Mouse (Mus musculus): ENCODE data around the gene Hps6. TPM values are rescaled to one million over a fixed set of nuclear protein-coding genes. Genes with fewer than 3 reads are reported as not detected.
A peak's percentile ranks its signal among the peaks of the same experiment; 100 is the strongest.

The Hps6 gene
- total and polyA plus RNA-seq, 2 experiments from 2014 or later = 6.3 to 9.7 TPM

GRCm38 (mm10) chr19:46035971-46036370 is 32.7 kb downstream of the Hps6 start:
- Histone ChIP-seq H3K27ac (ENCODE audit: low read depth) (no peak overlapping the region), H3K4me2 (ENCODE audit: low read depth, low read length) (no peak overlapping the region), H3K9me3 (replicated peaks; ENCODE audit: control insufficient read depth, low read length) (no peaks in the 10 kb centered on the region), H3K36me3 (replicated peaks; ENCODE audit: control insufficient read depth, insufficient read depth, low read length) (peaks cover 51% of the 10 kb centered on the region), H3K4me3 (ENCODE audit: low read depth, low read length) (no peak overlapping the region), H3K27me3 (ENCODE audit: control insufficient read depth, insufficient read depth, low read length) (no peaks in the 10 kb centered on the region), H3K9ac (replicated peaks; ENCODE audit: low read depth, low read length) (no peak overlapping the region), H3K4me1 (ENCODE audit: control insufficient read depth, insufficient read depth) (peaks cover 33% of the 10 kb centered on the region)
- TF ChIP-seq EP300 (IDR thresholded peaks at IDR 0.05; ENCODE audit: low read depth) (no peak), CTCF (IDR thresholded peaks at IDR 0.05; ENCODE audit: low read depth) (no peak)
- ATAC-seq (ENCODE audit: insufficient read depth, low read depth) = no peak
- WGBS = 85% methylated on average over 13 of the region's 13 CpGs
- no peak for DNase-seq (ENCODE audit: low spot score)

GRCm38 (mm10) chr19:46036477-46037242 is 33.4 kb downstream of the Hps6 start:
- no peak for DNase-seq (ENCODE audit: low spot score)
- Histone ChIP-seq H3K4me2 (ENCODE audit: low read depth, low read length) (peak overlapping the region; percentile 96), H3K27ac (ENCODE audit: low read depth) (0 out of 2 replicates have a peak overlapping the region, but pooled peaks have one; percentile 34)

GRCm38 (mm10) chr19:46037243-46037924 is 34.1 kb downstream of the Hps6 start:
- no peak for ATAC-seq (ENCODE audit: insufficient read depth, low read depth)
- DNase-seq (ENCODE audit: low spot score) = no peak

More at GRCm38 (mm10) chr19:46036477-46037242, 33.4 kb downstream of the Hps6 start:
- peak overlapping the region; percentile 90; the same call in 1 of the 2 replicates for H3K9ac ChIP-seq (replicated peaks; ENCODE audit: low read depth, low read length)
- H3K27me3 ChIP-seq (ENCODE audit: control insufficient read depth, insufficient read depth, low read length) = no peaks in the 10 kb centered on the region
- peaks cover 47% of the 10 kb centered on the region for H3K36me3 ChIP-seq (replicated peaks; ENCODE audit: control insufficient read depth, insufficient read depth, low read length)
- no peak for TF ChIP-seq EP300 (IDR thresholded peaks at IDR 0.05; ENCODE audit: low read depth)
- TF ChIP-seq CTCF (IDR thresholded peaks at IDR 0.05; ENCODE audit: low read depth) = peak; percentile 23; the same call in 1 of the 2 replicates
- no peaks in the 10 kb centered on the region for H3K9me3 ChIP-seq (replicated peaks; ENCODE audit: control insufficient read depth, low read length)
- WGBS = 74% methylated on average over 13 of the region's 13 CpGs
- no peak for ATAC-seq (ENCODE audit: insufficient read depth, low read depth)
- peaks cover 40% of the 10 kb centered on the region for H3K4me1 ChIP-seq (ENCODE audit: control insufficient read depth, insufficient read depth)
- H3K4me3 ChIP-seq (ENCODE audit: low read depth, low read length) = peak overlapping the region; percentile 77

GRCm38 (mm10) chr19:46037925-46038850 is 34.9 kb downstream of the Hps6 start:
- H3K4me3 ChIP-seq (ENCODE audit: low read depth, low read length) = peak overlapping the region; percentile 77
- WGBS = 14% methylated on average over 13 of the region's 13 CpGs
- peaks cover 55% of the 10 kb centered on the region for H3K4me1 ChIP-seq (ENCODE audit: control insufficient read depth, insufficient read depth)
- DNase-seq (ENCODE audit: low spot score) (no peak), ATAC-seq (ENCODE audit: insufficient read depth, low read depth) (no peak)
- H3K9ac ChIP-seq (replicated peaks; ENCODE audit: low read depth, low read length) = peak overlapping the region; percentile 90
- no peaks in the 10 kb centered on the region for H3K27me3 ChIP-seq (ENCODE audit: control insufficient read depth, insufficient read depth, low read length)
- peak overlapping the region; percentile 96 for H3K4me2 ChIP-seq (ENCODE audit: low read depth, low read length)
- TF ChIP-seq EP300 (IDR thresholded peaks at IDR 0.05; ENCODE audit: low read depth) = no peak
- H3K27ac ChIP-seq (ENCODE audit: low read depth) = peak overlapping the region; percentile 99
- H3K36me3 ChIP-seq (replicated peaks; ENCODE audit: control insufficient read depth, insufficient read depth, low read length) = peaks cover 31% of the 10 kb centered on the region
- H3K9me3 ChIP-seq (replicated peaks; ENCODE audit: control insufficient read depth, low read length) = no peaks in the 10 kb centered on the region

More at GRCm38 (mm10) chr19:46037243-46037924, 34.1 kb downstream of the Hps6 start:
- Histone ChIP-seq H3K4me1 (ENCODE audit: control insufficient read depth, insufficient read depth) (peaks cover 47% of the 10 kb centered on the region), H3K4me3 (ENCODE audit: low read depth, low read length) (peak overlapping the region; percentile 77), H3K4me2 (ENCODE audit: low read depth, low read length) (peak overlapping the region; percentile 96), H3K27ac (ENCODE audit: low read depth) (peak overlapping the region; percentile 99; the same call in 1 of the 2 replicates), H3K27me3 (ENCODE audit: control insufficient read depth, insufficient read depth, low read length) (no peaks in the 10 kb centered on the region), H3K9ac (replicated peaks; ENCODE audit: low read depth, low read length) (peak overlapping the region; percentile 90), H3K9me3 (replicated peaks; ENCODE audit: control insufficient read depth, low read length) (no peaks in the 10 kb centered on the region), H3K36me3 (replicated peaks; ENCODE audit: control insufficient read depth, insufficient read depth, low read length) (peaks cover 40% of the 10 kb centered on the region)
- WGBS = 8% methylated on average over 6 of the region's 6 CpGs
- TF ChIP-seq CTCF (IDR thresholded peaks at IDR 0.05; ENCODE audit: low read depth) (no peak), EP300 (IDR thresholded peaks at IDR 0.05; ENCODE audit: low read depth) (no peak)

DNA sequence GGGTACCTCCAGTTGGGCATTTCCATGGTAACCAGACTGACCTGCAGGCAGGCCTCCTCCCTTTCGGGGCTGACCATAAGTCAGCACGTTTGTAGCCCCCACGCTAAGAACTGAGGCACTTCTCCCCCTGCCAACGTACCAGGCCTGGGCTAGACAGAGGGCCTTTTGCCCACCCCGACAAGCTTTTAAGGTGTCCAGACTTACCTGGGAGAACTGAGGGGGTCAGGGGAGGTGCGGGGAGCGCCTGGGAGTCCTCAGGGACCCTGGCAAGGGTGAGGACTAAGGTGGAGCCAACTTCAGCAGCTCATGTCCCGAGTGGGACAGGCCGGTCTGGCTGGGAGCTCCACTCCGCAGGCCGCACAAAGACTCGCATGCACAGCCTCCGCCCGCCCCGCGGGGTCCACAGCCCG is 35.5 kb downstream of the Hps6 start:
- H3K4me3 ChIP-seq (ENCODE audit: low read depth, low read length) = peak overlapping the region; percentile 77
- peak overlapping the region; percentile 90 for H3K9ac ChIP-seq (replicated peaks; ENCODE audit: low read depth, low read length)
- H3K36me3 ChIP-seq (replicated peaks; ENCODE audit: control insufficient read depth, insufficient read depth, low read length) = peaks cover 25% of the 10 kb centered on the region
- 0% methylated on average over 17 of the region's 17 CpGs for WGBS
- TF ChIP-seq EP300 (IDR thresholded peaks at IDR 0.05; ENCODE audit: low read depth) (no peak), CTCF (IDR thresholded peaks at IDR 0.05; ENCODE audit: low read depth) (no peak)
- H3K27me3 ChIP-seq (ENCODE audit: control insufficient read depth, insufficient read depth, low read length) = no peaks in the 10 kb centered on the region
- H3K4me1 ChIP-seq (ENCODE audit: control insufficient read depth, insufficient read depth) = peaks cover 56% of the 10 kb centered on the region
- H3K27ac ChIP-seq (ENCODE audit: low read depth) = peak overlapping the region; percentile 99
- no peaks in the 10 kb centered on the region for H3K9me3 ChIP-seq (replicated peaks; ENCODE audit: control insufficient read depth, low read length)
- no peak for DNase-seq (ENCODE audit: low spot score)
- no peak for ATAC-seq (ENCODE audit: insufficient read depth, low read depth)
- H3K4me2 ChIP-seq (ENCODE audit: low read depth, low read length) = peak overlapping the region; percentile 96

All from heart, postnatal 0 days (tissue).